Mouse (Mus musculus): ENCODE data around the gene Dlgap4. TPM values are rescaled to one million over a fixed set of nuclear protein-coding genes. Genes with fewer than 3 reads are reported as not detected.

Gene Dlgap4
- total RNA-seq, 1 experiment from 2014 or later = 39.3 TPM

DNA sequence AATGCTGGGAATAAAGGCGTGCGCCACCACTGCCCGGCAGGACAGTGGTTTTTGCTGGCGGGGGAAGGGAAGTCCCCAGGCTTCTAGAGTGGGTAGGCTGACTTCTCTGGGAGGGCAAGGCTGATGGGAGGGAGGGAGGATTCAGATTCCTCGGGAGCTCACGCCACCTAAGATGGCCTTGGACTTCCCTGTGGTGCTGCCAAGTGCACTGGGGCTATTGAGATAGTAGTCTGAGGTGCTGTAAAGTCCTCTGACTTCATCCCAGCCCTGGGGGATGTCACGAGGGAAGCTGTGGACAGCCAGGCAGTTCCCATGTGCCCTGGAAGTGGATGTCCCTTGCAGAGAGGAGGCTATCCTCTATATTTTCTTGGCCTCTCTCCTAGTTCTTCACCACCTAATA is 124.5 kb downstream of the Dlgap4 start:
- peak; percentile 75 for DNase-seq

- DNase-seq = no peak
Observed at GRCm38 (mm10) chr2:156741265-156741664, 127.8 kb downstream of the Dlgap4 start.

- DNase-seq = no peak
Observed at GRCm38 (mm10) chr2:156741998-156742397, 128.5 kb downstream of the Dlgap4 start.

GRCm38 (mm10) chr2:156743248-156743647 is 129.7 kb downstream of the Dlgap4 start:
- no peak for DNase-seq

GRCm38 (mm10) chr2:156744414-156744813 is 130.9 kb downstream of the Dlgap4 start:
- no peak for DNase-seq

GRCm38 (mm10) chr2:156747315-156747714 is 133.8 kb downstream of the Dlgap4 start:
- peak; percentile 77 for DNase-seq

DNA sequence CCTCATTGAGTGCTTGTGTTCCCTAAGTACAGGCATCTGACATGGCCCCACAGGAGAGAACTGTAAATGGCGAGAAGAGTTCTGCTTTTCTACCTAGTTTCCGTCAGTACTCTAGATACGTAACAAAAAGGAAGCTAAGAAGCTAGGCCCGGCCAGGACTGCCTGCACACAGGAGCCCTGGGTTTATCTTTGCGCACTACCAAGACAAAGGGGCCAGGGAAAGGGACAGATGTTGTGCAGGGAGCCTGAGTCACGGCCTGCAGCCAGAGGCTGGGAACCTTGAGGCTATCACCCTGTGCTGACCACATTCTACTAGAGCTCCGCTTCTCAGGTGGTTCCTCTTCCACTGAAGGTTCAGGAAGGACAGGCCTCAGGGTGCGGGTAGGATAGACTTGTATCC is 136.2 kb downstream of the Dlgap4 start:
- no peak for DNase-seq

DNA sequence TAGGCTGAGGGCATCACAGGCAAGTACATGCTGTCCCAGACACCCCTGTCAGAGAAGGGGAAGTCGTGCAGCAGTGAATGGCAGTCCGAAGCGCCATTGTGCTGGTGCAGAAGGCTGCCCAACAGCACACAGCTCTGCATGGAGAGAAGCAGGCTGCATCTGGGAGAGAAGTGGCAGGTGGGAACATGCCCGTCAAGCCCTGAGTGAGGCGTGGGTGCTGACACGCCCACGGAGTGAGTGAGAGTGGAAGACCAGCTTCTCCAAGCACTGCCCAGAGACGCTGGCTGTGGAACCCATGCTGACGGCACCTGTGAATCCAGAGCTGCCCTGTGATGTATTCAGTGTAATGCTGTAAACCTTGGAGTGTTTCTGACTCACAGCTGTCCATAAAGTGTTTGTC is 143.4 kb downstream of the Dlgap4 start:
- no peak for DNase-seq

GRCm38 (mm10) chr2:156760843-156761505 is 147.5 kb downstream of the Dlgap4 start:
- DNase-seq = no peak

GRCm38 (mm10) chr2:156761521-156762278 is 148.2 kb downstream of the Dlgap4 start:
- DNase-seq = no peak

DNA sequence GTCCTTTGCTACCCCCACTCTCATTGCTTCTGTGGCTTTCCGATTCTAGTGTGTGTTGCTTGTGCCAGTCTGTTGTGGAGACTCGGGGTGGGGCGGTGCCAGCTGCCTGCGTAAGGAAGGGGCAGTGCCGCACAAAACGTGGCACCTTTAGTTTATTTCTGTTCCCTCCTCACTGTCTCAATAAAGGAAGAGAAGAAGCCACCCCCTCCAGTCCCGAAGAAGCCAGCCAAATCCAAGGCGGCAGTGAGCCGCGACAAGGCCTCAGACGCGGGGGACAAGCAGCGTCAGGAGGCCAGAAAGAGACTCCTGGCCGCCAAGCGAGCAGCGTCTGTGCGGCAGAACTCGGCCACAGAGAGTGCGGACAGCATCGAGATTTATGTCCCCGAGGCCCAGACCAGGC is 149.0 kb downstream of the Dlgap4 start:
- peak; percentile 56 for DNase-seq

GRCm38 (mm10) chr2:156763101-156763500 is 149.6 kb downstream of the Dlgap4 start:
- peak; percentile 88 for DNase-seq

DNA sequence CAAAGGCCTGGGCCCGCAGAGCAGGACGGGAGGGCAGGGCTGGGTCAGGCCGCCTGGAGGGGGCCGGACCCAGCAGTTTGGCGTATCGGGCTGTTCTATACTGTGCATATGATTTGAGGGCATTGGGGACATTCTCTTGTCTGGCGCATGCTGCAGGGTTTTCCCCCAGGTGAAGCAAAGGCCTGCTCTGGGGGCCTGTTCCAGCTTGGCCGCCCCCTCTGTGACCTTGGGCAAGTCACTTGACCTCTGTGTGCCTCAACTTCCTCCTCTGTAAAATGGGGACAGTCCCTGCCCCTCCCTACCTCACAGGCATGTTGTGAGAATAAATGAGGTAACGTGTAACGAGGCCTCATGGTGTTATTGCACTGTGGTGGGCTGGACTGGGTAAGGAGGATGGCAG is 150.5 kb downstream of the Dlgap4 start:
- no peak for DNase-seq

DNA sequence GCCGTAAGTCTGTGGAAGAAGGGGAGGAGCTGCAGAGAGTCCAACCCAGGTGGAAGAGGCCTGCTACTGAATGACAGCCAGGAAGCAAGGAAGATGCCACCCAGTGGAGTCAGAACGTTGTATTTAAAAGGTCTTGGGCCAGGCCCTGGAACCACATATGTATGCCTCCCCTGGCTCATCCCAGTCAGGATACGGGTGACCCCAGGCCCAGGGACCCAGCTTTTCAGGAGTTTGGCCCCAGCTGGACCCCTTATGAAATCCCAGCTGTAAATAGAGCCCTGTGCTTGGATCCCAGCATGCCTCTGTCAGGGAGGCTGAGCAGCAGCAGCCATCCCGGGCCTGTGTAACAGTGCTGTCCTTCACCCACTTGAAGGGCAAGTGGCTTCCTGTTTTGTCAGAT is 151.2 kb downstream of the Dlgap4 start:
- DNase-seq = no peak

DNA sequence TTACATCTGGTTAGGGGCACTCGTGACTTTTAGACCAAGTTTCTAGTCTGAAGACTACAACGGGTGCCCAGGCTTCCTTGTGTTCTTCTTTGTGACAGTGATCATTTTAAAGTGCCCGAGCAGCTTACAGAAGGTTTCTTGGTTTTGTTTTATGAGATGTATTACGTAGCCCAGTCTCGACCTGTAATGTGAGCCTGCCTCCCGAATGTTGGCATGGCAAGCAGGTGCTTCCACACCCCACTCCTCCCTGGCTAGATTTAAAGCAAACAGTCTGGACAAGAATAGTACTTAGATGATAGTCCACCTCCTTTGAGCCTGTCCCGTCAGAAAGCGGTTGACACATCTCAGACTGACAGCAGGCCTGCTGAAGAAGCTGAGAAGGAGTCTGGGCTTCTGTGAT is 152.1 kb downstream of the Dlgap4 start:
- no peak for DNase-seq

GRCm38 (mm10) chr2:156766227-156767019 is 152.9 kb downstream of the Dlgap4 start:
- peak; percentile 7 for DNase-seq

GRCm38 (mm10) chr2:156767108-156767507 is 153.6 kb downstream of the Dlgap4 start:
- DNase-seq = peak; percentile 17

DNA sequence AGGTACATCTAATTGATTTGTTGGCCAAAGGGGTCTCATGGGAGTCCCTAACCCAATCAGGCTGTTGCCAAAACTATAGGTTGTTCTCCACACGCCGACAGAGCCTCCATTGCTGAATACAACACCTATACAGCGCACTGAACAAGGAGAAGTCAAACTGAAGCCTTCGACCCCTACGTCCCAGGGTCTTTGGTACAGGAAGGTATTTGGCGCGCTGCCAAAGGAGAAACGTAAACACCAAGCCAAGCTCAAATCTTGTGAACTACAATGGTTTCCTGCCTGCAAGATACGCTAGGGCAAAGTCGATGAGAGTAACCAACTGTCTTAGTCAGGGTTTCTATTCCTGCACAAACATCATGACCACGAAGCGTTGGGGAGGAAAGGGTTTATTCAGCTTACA is 155.8 kb downstream of the Dlgap4 start:
- peak; percentile 1 for DNase-seq

GRCm38 (mm10) chr2:156773470-156773869 is 160.0 kb downstream of the Dlgap4 start:
- no peak for DNase-seq

DNA sequence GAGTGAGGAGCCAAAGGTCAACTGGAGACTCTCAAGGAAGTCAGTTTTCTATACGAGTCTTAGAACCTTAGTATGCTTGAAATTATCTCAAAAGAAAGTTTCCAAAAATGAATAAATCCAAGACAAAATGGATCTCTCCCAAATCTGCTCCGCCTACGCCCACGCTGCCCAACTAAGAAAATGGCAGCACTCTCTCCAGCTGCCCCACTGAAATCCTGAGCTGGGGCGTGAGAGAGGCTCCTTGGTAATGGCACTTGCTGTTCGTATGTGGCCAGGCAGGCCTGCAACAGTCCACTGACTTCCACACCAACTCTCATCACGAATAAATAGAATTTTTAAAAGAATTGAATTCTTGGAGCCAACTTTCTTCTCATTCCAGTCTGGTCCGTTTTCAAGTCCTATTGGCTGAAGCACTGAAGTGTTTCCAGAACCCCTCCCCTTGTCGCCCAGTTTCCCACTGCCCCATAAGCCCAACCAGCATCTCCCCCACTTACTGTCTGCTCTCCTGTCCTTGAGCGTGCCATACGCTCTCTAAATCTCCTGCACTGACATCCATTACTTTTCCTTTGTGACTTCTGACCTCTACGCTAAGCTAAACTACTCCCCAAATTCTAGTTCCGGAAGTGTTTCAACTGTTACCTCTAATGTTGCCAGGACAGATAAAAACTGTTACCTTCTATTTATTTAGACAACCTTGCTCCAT is 160.7 kb downstream of the Dlgap4 start:
- DNase-seq = no peak

DNA sequence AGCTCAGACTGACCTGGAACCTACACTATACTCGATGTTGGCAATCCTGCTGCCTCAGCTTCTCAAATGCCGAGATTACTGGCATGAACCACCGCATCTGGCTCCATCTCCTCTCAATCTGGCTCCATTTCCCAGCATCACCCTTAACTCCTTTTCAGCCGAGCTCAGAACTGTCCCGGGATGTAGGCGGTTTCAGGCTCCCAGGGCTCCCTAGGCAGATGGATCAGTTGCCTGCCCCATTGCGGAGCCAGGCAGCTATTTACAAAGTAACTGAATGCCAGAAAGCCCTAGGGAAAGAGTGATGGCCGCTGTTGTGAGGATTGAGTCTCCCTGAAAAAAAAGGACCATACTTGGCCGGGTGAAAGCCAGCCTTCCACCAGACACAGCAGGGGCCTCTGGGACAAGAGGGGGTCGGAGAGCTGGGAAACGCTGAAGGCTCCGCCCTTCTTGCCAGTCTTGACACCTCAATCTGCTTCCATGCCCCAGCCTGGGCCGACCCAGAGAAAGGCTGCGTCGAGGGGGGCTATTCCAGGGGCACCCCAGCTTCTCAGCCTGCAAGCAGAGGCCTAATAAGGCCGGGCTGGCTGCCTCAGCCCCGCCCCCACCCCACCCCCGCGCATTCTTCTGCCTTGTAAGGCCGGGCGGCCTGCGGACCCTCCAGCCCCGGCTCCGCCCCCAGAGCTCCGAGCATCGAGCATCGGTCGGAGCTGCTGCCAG is 161.4 kb downstream of the Dlgap4 start, which contains the start of gene Myl9:
Gene Myl9 (plus strand): TSS at position 683 of the 717 bp plus-strand sequence.
- peak; percentile 37 for DNase-seq
